Mouse (Mus musculus): ENCODE measurements around the gene Yipf1. TPM values are rescaled to one million over a fixed set of nuclear protein-coding genes. Genes with fewer than 3 reads are reported as not detected.
A peak's percentile ranks its signal among the peaks of the same experiment; 100 is the strongest.

Yipf1 gene
- 10 to 100 TPM; 49.9 to 53.6 TPM for total RNA-seq (2021)
- long read RNA-seq, experiment 1, transcript Yipf1-201 (10 exons, 1,321 nt): major isoform, 65 of 78 reads
- long read RNA-seq, experiment 1, partial matches to known transcripts: 2 of 78 reads
- long read RNA-seq, experiment 1, other reads (novel, unspliced or antisense): 11 of 78 reads
- long read RNA-seq, experiment 2, transcript Yipf1-201 (10 exons, 1,321 nt): major isoform, 103 of 123 reads
- long read RNA-seq, experiment 2, partial matches to known transcripts: 3 of 123 reads
- long read RNA-seq, experiment 2, other reads (novel, unspliced or antisense): 16 of 123 reads

DNA sequence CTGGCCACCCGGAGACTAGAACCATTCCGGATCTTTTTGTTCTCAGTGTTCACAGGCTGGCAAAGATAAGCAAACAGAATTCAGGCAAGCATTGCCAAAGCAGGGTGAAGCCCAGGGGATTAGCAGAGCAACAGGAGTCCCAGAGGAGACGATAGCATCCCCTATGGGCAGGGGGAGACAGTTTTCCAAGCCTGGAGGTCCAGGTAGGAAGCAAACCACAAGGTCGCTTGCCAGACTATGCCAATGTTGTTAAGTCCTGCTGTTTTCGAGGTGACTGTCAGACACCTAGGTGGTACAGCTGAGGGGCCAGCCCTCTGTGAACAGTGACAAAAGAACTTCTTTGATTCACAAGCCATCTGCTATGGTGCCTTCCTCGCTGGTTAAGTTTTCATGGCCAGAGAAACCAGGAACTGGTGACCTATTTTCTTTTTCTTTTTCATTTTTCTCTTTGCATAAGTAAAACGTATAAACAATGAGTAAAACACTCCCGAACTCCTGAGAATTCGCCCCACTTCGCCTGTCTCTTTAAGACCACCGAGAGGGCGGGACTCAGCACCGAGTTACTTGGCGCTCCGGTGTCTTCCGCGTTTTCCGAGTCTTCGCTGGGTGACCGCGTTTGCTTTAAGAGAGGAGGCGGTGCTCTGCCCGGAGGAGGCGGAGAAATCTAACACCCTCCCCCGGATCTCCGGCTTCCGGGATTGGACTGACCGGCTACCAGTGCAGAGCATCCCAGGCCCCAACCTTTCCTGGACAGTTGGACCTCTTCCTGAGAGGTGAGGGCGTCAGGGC, at the start of gene Yipf1:
Yipf1 (plus strand) TSS at position 674 of the 789 bp plus-strand sequence.
- DNase-seq (ENCODE audit: low spot score in 2 of 2): peak; percentile 84 to 90

DNA sequence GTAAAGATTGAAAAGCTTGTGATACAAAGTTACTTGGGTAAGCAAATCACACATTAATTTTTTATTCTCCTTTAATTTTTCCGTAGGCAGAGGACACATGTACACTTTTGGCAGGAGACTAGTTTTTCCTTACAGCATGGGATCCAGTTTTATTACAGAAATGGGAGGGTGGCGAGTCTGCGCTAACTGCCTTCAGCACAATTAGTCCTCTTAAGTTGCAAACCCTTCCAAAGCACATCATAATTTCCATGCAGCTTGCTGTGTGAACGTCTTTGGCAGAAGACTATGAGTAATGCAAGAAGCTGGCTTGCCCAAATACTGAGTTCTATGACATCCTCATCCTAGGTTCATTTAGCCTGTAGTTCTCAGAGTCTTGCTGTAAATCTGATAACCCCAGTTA, 40.5 kb upstream of the Yipf1 start:
- DNase-seq (ENCODE audit: low spot score in 2 of 2): no peak

DNA sequence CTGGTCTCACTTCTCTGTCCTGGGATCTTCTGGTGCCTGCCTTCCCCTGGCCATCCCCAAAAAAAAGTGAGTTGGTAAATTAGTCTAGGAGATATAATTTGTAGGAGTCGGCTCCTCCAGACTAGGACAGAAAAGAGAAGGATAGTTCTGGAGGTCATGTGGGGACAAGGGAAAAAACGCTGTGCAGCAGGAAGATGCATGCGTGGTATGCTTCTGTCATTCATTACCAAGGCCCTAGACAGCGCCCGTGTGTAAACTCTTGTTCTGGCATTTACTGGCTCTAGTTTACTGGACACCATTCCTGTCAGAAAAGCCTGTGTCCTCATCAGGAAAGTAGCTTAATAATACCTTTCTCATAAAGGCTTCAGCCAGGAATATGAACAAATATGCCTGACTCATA, 39.7 kb upstream of the Yipf1 start:
- DNase-seq (ENCODE audit: low spot score in 2 of 2): no peak

DNA sequence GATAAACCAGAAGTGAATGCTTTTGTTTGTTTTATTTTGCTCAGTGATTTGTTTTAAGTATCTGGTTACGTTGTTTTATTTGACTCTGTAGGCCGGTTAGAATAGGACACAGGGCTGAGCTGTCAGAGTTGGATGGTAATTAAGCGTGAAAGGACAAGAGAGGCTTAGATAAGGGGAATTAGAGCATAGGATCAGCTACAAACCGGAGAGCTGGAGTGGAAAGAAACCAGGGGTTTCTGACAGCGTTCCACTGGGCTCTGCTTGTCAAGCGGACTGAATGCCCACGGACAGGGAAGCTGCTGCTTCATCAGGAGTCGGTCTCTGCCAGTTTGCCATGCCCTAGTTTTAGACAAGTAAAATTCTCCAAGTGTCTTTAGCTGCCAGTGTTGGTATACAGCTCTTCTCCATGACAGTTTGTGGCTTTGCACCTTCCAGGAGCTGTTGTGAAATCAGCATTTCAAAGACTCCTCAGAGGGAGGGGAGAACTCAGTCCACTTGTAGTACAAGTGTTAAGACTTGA, 35.9 kb upstream of the Yipf1 start:
- DNase-seq (ENCODE audit: low spot score in 2 of 2): no peak

DNA sequence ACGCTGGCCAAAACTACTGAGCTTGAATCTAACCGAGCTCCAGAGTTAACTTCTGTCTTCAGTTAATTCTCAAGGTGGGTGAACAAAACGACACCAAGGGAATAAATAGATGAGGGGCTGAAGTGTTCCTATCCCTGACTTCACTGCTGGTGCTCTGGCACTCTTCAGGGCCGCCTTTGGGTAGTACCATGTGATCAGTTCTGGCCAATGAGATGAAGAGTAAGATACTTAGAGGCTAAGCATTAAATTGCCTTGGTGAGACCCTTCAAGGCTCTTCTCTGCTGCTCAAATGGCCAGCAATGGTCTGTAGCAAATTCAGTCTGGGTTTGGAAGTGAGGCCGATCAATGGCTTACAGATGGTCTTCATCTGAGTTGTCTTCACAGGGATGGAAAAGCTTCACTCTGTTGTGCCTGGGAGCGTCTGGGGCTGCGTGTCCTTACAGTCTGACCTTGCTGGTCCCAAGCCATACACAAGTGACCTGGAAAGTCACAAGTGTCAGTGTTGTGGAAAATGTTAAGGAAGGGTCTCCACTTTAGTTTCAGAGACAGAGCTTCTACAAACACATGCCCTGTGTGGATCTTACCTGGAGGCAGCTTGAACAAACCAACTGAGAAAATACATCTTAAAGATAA, 33.2 kb upstream of the Yipf1 start:
- DNase-seq (ENCODE audit: low spot score in 2 of 2): no peak

DNA sequence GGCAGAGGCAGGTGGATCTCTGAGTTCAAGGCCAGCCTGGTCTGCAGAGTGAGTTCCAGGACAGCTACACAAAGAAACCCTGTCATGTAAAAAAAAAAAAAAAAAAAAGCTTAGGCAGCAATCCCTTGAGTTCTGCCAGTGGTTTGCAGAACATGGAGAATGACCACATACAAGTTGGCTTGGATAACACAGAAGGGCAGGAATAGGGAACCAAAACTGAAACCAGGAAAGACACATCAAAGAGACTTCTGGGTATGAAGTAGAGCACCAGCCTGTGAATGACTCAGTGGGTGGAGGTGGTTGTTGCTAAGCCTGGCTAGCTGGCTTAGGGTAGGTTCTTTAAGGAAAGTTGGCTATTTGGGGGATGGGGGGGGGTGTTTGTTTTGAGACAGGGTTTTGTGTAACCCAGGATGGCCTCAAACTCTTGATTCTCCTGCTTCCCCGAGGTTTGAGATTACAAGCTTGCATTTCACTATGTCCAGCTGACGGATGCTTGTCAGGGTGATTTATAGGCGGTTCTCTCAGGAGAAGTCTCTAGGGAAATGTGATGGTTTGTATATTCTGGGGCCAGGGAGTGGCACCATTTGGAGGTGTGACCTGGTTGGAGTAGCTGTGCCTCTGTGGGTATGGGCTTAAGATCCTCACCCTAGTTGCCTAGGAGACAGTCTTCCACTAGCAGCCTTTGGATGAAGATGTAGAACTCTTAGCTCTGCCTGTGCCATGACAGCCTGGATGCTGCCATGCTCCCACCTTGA, 28.5 kb upstream of the Yipf1 start:
- DNase-seq (ENCODE audit: low spot score in 2 of 2): no peak

DNA sequence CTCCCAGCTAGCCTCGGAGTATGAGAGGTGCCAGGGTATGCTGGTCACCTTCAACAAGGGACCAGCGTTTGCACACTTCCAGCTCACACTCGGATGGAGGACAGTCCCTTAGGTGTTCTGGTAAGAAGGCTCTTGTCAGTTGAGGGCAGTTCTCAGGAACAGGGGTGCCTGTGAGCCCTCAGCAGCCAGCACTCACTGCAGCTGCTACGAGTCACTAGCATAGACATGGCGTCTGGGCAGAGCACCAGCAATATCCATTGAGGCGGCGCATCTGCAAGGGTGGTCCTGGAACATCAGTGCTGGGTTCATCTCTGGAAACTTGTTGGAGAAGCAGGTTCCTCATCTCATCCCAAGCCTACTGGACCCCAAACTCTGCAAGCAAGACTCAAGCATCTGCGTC, 27.8 kb upstream of the Yipf1 start:
- no peak for DNase-seq (ENCODE audit: low spot score in 2 of 2)

DNA sequence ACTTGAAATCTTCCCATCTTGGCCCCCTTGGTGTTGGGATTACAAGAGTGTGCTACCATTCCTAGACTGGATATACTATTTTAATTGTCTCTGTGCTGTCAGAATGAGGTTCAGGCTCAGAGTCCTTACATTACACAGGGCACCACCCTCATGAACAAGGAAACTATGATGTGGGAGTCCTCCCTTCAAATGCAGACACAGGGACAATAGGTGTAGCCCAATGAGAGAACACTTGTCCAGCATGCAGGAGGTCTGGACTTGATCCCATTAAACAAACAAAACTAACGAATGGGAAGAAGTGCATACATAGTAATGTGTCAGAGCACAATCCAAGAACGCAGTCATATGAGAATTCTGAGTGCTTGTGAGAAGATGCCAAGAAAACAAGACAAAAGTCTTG, 26.6 kb upstream of the Yipf1 start:
- DNase-seq (ENCODE audit: low spot score in 2 of 2): no peak

DNA sequence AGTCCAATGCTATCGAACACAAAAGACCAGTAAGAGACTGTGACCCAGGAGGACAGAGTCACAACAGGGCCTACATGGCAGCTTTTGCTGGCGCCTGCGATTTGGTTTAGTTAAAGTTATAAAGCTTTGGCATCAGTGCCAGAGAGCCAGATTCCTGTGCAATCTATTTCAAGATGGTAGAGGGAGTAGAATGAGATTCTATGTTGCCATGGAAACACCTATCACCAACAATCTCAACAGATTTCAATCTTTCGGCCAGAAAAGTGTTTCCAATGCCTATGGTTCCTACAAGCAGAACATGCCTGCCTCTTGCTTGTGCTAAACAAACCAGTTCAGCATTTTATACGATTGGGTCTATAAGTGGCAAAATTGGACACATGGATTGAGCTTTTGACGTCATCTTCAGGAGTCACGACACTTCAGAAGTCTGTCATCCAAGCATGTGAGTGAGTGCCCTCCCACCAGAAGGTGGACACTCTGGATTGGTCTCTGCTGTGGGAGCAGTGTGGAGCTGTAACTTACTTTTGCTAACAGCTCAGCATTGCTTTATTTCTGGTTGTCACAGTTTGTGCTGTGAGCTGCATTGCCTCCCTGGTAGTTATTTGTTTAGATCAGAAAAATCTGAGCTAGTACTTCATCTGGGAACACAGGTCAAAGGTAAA, 22.4 kb upstream of the Yipf1 start:
- DNase-seq (ENCODE audit: low spot score in 2 of 2): peak; percentile 23 to 54

DNA sequence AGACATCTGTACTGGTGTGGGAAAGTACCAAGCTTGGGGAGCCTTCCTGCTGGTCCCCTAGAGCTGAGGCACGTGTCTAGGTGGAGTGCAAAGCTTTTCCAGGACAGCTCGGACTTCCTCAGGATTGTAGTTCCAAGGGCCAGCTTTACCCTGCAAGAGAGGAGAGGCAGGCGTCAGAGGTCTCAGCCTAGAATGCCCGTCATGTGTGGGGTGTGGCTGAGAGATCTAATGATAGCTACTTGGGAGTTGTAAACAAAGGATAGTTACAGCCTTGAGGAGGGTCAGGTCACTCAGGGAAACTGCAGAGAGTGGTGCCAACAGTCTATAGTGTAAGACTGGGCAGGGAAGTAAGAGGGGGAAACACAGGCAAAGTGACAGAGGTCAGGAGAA, 21.9 kb upstream of the Yipf1 start:
- DNase-seq (ENCODE audit: low spot score in 2 of 2): no peak

DNA sequence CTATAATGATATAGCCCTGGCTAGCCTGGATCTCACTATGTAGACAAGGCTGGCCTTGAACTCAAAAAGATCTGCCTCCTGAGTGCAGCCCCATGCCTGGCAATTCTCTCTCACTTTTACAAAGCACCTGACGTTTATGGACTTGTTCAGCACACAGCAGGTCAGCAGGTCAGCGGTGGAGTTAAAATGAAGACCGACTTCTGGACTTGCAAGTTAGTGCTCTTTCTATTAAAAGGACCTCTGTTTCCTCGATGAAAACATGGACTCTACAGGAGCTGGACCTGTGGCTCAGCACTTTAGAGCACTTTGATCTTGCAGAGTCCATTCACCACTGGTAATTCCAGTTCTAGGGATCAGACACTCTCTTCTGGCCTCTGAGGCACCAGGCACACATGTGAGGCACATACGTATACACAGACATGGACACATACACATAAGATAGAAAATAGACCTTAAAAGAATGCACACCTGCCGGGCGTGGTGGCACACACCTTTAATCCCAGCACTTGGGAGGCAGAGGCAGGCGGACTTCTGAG, 16.0 kb upstream of the Yipf1 start:
- DNase-seq (ENCODE audit: low spot score in 2 of 2): no peak

DNA sequence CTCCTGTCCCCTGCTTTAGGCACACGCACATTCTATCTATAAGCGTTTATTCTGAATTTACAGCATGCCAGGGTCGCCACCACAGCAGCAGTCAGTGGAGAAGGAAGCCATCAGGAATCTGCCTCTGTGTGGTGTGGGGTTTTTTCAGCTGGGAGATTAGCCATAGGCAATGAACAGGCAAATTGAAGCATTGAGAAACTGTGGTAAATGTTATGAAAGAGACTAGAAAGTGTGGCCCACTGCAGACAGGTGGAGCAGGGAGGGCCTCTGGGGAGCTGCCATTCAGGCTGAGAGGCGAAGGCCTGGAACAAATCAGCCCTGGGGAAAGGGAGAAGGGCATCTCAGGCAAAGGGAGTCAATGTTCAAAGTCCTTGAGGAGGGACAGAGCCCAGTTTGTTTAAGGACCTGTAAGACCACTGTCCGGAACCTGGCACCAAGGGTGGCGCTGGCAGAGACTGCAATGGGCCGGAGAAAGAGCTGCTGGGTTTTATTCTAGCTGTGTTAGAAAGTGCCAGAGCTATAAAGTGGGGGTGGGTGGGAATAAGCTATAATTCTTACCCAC, 14.3 kb upstream of the Yipf1 start:
- DNase-seq (ENCODE audit: low spot score in 2 of 2): no peak

DNA sequence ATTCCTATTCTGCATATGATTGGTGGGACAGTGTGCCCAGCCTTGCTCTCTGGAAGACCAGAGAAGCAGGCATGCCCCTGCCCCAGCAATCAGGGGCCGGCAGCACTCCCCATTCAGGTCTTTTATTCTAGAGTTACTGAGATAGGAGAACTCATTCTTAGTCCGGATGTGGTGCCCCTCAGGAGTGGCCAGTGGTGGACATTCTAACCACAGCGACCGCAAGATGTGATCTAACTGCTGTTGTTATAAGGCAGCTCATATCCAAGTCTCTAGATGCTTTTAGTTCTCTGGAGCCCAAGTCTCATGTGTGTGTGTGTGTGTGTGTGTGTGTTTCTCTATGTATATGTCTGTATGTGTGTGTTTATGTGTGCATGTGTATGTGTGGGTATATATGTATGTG, 13.8 kb upstream of the Yipf1 start:
- no peak for DNase-seq (ENCODE audit: low spot score in 2 of 2)

DNA sequence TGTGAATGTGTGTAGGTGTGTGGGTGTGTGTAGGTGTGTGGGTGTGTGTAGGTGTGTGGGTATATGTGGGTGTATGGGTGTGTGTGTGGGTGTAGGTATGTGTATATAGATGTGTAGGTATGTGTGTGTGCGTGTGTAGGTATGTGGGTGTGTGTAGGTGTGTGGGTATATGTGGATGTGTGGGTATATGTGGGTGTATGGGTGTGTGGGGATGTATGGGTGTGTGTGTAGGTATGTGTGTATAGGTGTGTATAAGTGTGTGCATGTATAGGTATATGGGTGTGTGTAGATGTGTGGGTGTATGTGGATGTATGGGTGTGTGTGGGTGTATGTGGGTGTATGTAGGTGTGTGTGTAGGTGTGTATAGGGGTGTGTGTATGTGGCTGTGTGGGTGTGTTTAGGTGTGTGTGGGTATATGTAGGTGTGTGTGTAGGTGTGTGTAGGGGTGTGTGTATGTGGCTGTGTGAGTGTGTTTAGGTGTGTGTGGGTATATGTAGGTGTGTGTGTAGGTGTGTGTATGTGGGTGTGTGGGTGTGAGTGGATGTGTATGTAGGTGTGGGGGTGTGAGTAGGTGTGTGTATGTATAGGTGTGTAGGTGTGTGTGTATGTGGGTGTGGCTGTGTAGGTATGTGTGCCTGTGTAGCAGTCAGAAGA, 13.1 kb upstream of the Yipf1 start:
- no peak for DNase-seq (ENCODE audit: low spot score in 2 of 2)

DNA sequence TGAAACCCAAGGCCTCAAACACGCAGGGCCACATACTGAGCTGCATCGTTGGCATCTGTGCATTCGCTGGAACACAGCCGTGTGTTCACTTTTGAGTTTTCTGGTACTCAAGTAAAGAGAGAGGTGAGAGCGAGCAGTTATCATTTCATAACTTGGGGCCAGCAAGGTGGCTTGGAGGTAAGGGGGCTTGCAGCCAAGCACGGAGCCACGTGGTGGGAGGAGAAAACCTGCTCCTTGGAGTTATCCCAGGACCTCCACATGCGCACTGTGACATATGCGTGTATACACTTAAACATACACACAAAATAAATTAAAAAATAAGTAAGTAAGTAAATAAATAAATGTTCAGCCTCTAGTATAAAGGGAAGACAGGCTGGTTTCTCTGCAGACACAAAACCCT, 11.9 kb upstream of the Yipf1 start:
- DNase-seq (ENCODE audit: low spot score in 2 of 2): no peak

DNA sequence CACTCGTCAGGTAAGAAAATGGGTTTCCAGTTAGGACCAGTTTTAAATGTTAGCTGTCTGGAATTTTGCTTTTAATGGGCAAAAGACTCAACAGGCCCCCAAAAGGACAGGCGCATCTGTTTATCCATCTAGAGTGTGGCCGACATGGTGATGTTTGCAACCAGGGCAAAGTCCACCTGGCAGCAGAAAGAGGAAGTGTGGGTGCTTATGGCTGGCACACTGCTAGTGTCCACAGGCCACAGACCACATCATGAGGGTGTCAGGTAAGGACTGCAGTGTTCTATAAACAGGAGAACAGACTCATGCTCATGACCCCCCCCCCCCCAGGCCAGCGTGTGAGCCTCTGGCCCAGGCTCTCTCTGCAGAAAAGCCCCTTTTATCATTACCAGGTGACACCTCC, 11.3 kb upstream of the Yipf1 start:
- no peak for DNase-seq (ENCODE audit: low spot score in 2 of 2)

DNA sequence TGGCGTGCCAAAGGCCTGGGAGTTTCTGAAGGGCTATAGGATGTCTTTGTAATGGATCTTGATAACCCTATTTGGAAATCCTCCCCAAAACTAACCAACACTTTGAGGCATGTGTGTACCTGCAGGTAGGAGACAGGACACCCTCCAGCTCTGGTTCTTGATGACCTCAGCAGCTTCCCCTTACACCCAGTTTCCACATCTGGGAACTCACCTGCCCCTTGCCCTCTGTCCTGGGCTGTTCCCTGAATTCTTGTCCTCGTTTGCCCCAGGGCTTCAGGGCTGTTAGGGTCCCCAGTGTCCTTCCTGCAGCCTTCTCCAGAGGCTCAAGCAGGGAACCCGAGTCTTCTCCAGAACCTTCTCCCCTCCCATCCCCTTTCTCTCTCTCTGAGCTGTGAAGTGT, 10.6 kb upstream of the Yipf1 start:
- no peak for DNase-seq (ENCODE audit: low spot score in 2 of 2)

DNA sequence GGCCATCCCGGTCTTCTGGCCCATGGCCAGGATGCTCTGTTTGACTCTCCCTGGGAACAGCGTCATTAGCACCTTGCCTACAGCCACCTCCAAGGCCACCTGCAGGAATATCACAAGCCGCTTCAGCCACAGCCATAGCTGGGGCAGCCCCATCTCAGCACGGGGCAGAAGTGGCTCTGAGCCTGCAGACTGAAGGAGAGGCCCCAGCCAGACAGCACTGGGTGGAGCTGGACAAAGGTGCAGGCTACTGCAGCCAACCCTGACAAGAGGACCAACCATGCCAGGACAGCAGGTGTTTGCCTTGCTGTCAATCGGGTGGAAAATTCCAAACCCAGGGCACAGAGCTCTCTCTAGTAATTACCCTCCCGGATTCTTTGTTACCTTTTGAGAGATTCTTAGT, 7.2 kb upstream of the Yipf1 start, which contains the start of gene Dio1:
Dio1 (minus strand) TSS at position 204 of the 400 bp plus-strand sequence.
- DNase-seq (ENCODE audit: low spot score in 2 of 2): no peak

DNA sequence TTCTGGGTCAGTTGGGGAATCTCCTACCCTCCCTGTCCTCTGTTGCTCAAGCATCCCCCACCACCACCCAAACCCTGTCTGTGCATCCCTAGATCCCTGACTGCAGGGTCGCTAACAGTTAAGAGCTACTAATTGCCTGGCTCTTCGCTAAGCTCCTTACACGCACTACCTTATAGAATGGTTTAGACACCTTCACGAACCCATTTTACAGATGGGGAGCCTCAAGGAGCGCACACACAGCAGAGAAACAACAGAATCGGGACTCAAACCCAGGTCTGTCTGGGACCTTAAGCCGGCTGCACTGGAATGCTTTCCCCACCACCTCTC, 279 bp downstream of the Yipf1 start:
- no peak for DNase-seq (ENCODE audit: low spot score in 2 of 2)

DNA sequence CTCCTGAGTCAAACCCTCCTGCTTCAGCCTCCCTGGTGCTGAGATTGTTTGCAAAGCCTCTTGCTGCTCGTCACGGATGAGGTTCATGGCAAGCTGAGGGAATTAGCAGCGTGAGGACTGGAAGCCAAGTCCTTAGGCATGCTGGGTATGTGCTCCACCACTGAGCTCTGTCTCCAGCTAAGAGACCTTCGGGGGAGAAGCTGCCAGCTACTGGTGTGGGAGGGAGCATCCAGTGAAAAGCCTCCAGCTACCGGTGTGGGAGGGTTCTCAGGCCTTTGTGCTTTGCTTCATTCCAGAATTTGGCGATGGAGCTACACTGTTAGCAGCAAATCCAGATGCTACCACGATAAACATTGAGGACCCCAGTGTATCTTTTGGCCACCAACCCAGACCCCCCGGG, 4.5 kb downstream of the Yipf1 start:
- no peak for DNase-seq (ENCODE audit: low spot score in 2 of 2)
